Mouse (Mus musculus) MEL (cell line): ENCODE measurements around the gene Zbtb34. TPM values are rescaled to one million over a fixed set of nuclear protein-coding genes. Genes with fewer than 3 reads are reported as not detected.

Experiments
- DNase-seq: peaks from one replicate; pipeline ENCODE4 v3.0.0; 2011; ENCODE audit warnings: low read depth, low spot score
- H3K27ac ChIP-seq: 2 replicates; pipeline ENCODE4 v1.5.1; 2012; ENCODE audit warnings: low read depth, mild to moderate bottlenecking, control low read depth, low read length, moderate library complexity; ENCODE audit not compliant: control insufficient read depth
- H3K27me3 ChIP-seq, 2 experiments: fragments of 150-350 bp in 1 of 2; sonication (generic) in 1 of 2; 2 replicates each; pipeline ENCODE4 v1.6.1; 2012; ENCODE audit warnings: low read length in 2 of 2, mild to moderate bottlenecking in 2 of 2, improper control_type of control experiment in 1 of 2, moderate library complexity in 1 of 2; ENCODE audit not compliant: insufficient read depth in 2 of 2, control insufficient read depth in 1 of 2
- H3K36me3 ChIP-seq, 2 experiments: 2 replicates each; pipeline ENCODE4 v1.6.1; 2012 to 2014; ENCODE audit warnings: low read length in 2 of 2, improper control_type of control experiment in 1 of 2, inconsistent platforms in 1 of 2, mild to moderate bottlenecking in 1 of 2; ENCODE audit not compliant: insufficient read depth in 2 of 2, control insufficient read depth in 1 of 2
- H3K4me1 ChIP-seq, 2 experiments: fragments of 150-350 bp in 1 of 2; sonication (generic) in 1 of 2; 2 replicates each; pipeline ENCODE4 v1.6.1; 2012; ENCODE audit warnings: low read length in 2 of 2, improper control_type of control experiment in 1 of 2, mild to moderate bottlenecking in 1 of 2; ENCODE audit not compliant: insufficient read depth in 2 of 2, control insufficient read depth in 1 of 2
- H3K4me3 ChIP-seq, 2 experiments: fragments of 150-350 bp in 1 of 2; sonication (generic) in 1 of 2; 2 replicates each; pipeline ENCODE4 v1.5.1; 2012; ENCODE audit warnings: low read depth in 2 of 2, low read length in 2 of 2, mild to moderate bottlenecking in 2 of 2, moderate library complexity in 2 of 2, control low read depth in 1 of 2, improper control_type of control experiment in 1 of 2; ENCODE audit not compliant: control insufficient read depth in 1 of 2, insufficient read depth in 1 of 2
- H3K79me2 ChIP-seq: 2 replicates; pipeline ENCODE4 v1.6.1; 2012; ENCODE audit warnings: mild to moderate bottlenecking, low read length, moderate library complexity; ENCODE audit not compliant: control insufficient read depth, poor library complexity, insufficient read depth
- H3K9ac ChIP-seq: 2 replicates; pipeline ENCODE4 v1.6.1; 2012; ENCODE audit warnings: low read depth, mild to moderate bottlenecking, control low read depth, low read length, moderate library complexity; ENCODE audit not compliant: control insufficient read depth, poor library complexity, severe bottlenecking
- H3K9me3 ChIP-seq: fragments of 150-350 bp; sonication (generic); replicated peaks from 2 replicates; pipeline ENCODE4 v1.6.1; 2012; ENCODE audit warnings: mild to moderate bottlenecking, low read length, improper control_type of control experiment, moderate library complexity; ENCODE audit not compliant: insufficient read depth
- BHLHE40 ChIP-seq: IDR thresholded peaks from 2 replicates; pipeline ENCODE4 v1.6.1; 2012; ENCODE audit warnings: low read depth, mild to moderate bottlenecking, inconsistent platforms, low read length, improper control_type of control experiment, borderline replicate concordance
- CTCF ChIP-seq, 3 experiments: IDR thresholded peaks in 2 of 3; conservative IDR thresholded peaks in 1 of 3; 2 replicates each; pipeline ENCODE4 v1.5.1; 2011 to 2012; ENCODE audit warnings: low read length in 3 of 3, low read depth in 2 of 3, mild to moderate bottlenecking in 2 of 3, improper control_type of control experiment in 1 of 3, inconsistent platforms in 1 of 3, mixed read lengths in 1 of 3, moderate library complexity in 1 of 3; ENCODE audit not compliant: control insufficient read depth in 1 of 3, insufficient read depth in 1 of 3, poor library complexity in 1 of 3, severe bottlenecking in 1 of 3
- E2F4 ChIP-seq: IDR thresholded peaks from 2 replicates; pipeline ENCODE4 v1.6.1; 2011; ENCODE audit warnings: low read depth, low read length, improper control_type of control experiment, borderline replicate concordance
- ELF1 ChIP-seq: IDR thresholded peaks from 2 replicates; pipeline ENCODE4 v1.6.1; 2014; ENCODE audit warnings: low read depth, mild to moderate bottlenecking, inconsistent platforms, low read length, improper control_type of control experiment, moderate library complexity
- EP300 ChIP-seq, 2 experiments: IDR thresholded peaks; 2 replicates each; pipeline ENCODE4 v1.6.1; 2011; ENCODE audit warnings: improper control_type of control experiment in 2 of 2, low read length in 2 of 2, low read depth in 1 of 2, mild to moderate bottlenecking in 1 of 2
- GABPA ChIP-seq: IDR thresholded peaks from 2 replicates; pipeline ENCODE4 v1.6.1; 2012; ENCODE audit warnings: low read depth, mild to moderate bottlenecking, inconsistent platforms, low read length, improper control_type of control experiment, moderate library complexity
- HCFC1 ChIP-seq: IDR thresholded peaks from 2 replicates; pipeline ENCODE4 v1.6.1; 2012; ENCODE audit warnings: low read depth, mild to moderate bottlenecking, inconsistent platforms, low read length, improper control_type of control experiment, moderate library complexity
- JUND ChIP-seq: IDR thresholded peaks from 2 replicates; pipeline ENCODE4 v1.6.1; 2011; ENCODE audit warnings: low read depth, mild to moderate bottlenecking, improper control_type of control experiment, low read length
- MAX ChIP-seq: IDR thresholded peaks from 2 replicates; pipeline ENCODE4 v1.6.1; 2011; ENCODE audit warnings: low read length, improper control_type of control experiment
- MXI1 ChIP-seq: IDR thresholded peaks from 2 replicates; pipeline ENCODE4 v1.6.1; 2011; ENCODE audit warnings: mild to moderate bottlenecking, low read depth, low read length, improper control_type of control experiment
- NELFE ChIP-seq: IDR thresholded peaks from 2 replicates; pipeline ENCODE4 v1.6.1; 2011; ENCODE audit warnings: low read depth, low read length, improper control_type of control experiment
- POLR2A ChIP-seq, 2 experiments: IDR thresholded peaks; 2 replicates each; pipeline ENCODE4 v1.6.1; 2011 to 2012; ENCODE audit warnings: low read length in 2 of 2, mild to moderate bottlenecking in 2 of 2, control low read depth in 1 of 2, improper control_type of control experiment in 1 of 2, low read depth in 1 of 2, moderate library complexity in 1 of 2; ENCODE audit not compliant: control insufficient read depth in 1 of 2, insufficient read depth in 1 of 2, poor library complexity in 1 of 2
- POLR2AphosphoS5 ChIP-seq: IDR thresholded peaks from 2 replicates; pipeline ENCODE4 v1.6.1; 2012; ENCODE audit warnings: low read depth, borderline replicate concordance, mild to moderate bottlenecking, inconsistent platforms, low read length, moderate library complexity, mixed read lengths
- RCOR1 ChIP-seq: IDR thresholded peaks from 2 replicates; pipeline ENCODE4 v1.6.1; 2012; ENCODE audit warnings: low read depth, mild to moderate bottlenecking, inconsistent platforms, low read length, improper control_type of control experiment
- SIN3A ChIP-seq: IDR thresholded peaks from 2 replicates; pipeline ENCODE4 v1.6.1; 2012; ENCODE audit warnings: low read length, improper control_type of control experiment, inconsistent platforms
- TAL1 ChIP-seq: IDR thresholded peaks from 2 replicates; pipeline ENCODE4 v1.6.1; 2012; ENCODE audit warnings: mild to moderate bottlenecking, inconsistent platforms, low read length, moderate library complexity, mixed read lengths
- TBP ChIP-seq: IDR thresholded peaks from 2 replicates; pipeline ENCODE4 v1.8.0; 2011; ENCODE audit warnings: low read depth, low read length, improper control_type of control experiment
- TCF12 ChIP-seq: IDR thresholded peaks from 2 replicates; pipeline ENCODE4 v1.6.1; 2014; ENCODE audit warnings: low read depth, mild to moderate bottlenecking, inconsistent platforms, low read length, improper control_type of control experiment, moderate library complexity
- UBTF ChIP-seq: IDR thresholded peaks from 2 replicates; pipeline ENCODE4 v1.6.1; 2012; ENCODE audit warnings: low read depth, mild to moderate bottlenecking, inconsistent platforms, low read length, improper control_type of control experiment, moderate library complexity, borderline replicate concordance; ENCODE audit not compliant: insufficient read depth
- USF1 ChIP-seq: IDR thresholded peaks from 2 replicates; pipeline ENCODE4 v1.6.1; 2014; ENCODE audit warnings: low read depth, mild to moderate bottlenecking, inconsistent platforms, low read length, improper control_type of control experiment, moderate library complexity
- ZC3H11A ChIP-seq: IDR thresholded peaks from 2 replicates; pipeline ENCODE4 v1.6.1; 2012; ENCODE audit warnings: low read depth, mild to moderate bottlenecking, inconsistent platforms, low read length, improper control_type of control experiment
- ZMIZ1 ChIP-seq: IDR thresholded peaks from 2 replicates; pipeline ENCODE4 v1.6.1; 2012; ENCODE audit warnings: low read depth, mild to moderate bottlenecking, inconsistent platforms, low read length, improper control_type of control experiment, moderate library complexity
- polyA plus RNA-seq, 2 experiments: library from polyadenylated mRNA; stranded (reverse) in 1 of 2; unstranded in 1 of 2; fragments of >175 nt in 1 of 2; fragments of >200 nt in 1 of 2; gene quantifications; 2 replicates each; pipeline versions ENCODE4 v1.2.1 to v1.2.4; 2012; ENCODE audit warnings: low replicate concordance in 2 of 2, low read depth in 1 of 2; ENCODE audit not compliant: insufficient read length in 2 of 2, insufficient read depth in 1 of 2, missing spikeins in 1 of 2
- total RNA-seq: library from RNA; depleted of rRNA; stranded (reverse); fragments of 300-350 nt; gene quantifications from 2 replicates; pipeline ENCODE4 v1.2.3, GENCODE M21; 2012

Zbtb34 gene
- total and polyA plus RNA-seq, 3 experiments: 9.6 to 10.1 TPM; not detected in 1

DNA sequence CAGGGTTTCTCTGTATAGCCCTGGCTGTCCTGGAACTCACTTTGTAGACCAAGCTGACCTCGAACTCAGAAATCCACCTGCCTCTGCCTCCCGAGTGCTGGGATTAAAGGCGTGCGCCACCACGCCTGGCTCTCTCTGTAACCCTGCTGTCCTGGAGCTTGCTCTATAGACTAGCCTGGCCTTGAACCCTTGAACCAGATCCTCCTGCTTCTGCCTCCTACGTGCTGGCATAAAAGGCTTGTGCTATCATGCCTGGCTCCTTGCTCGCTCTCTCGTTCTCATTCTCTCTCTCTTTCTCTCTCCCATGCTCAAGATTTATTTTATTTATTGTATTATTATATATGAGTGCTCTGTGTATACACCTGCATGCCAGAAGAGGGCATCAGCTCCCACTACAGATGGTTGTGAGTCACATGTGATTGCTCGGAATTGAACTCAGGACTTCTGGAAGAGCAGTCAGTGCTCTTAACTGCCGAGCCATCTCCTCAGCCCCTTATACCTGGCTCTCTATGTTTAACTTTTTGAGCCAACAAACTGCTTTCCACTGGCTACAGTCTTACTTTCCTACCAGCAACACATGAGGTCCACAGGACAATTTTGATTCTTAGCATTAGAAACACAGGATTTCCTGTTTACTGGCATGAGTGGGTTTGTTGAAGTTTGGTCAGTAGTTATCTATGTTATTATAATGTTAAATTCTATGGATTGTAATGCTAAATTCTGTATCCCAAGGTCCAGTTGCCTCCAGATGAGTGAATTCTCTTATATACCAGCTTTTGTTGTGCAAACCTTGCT is 47.0 kb upstream of the Zbtb34 start:
- no peaks in the 10 kb centered on the region for H3K79me2 ChIP-seq
- H3K4me3 ChIP-seq: no peak overlapping the region
- no peak overlapping the region for H3K27ac ChIP-seq
- no peak for DNase-seq
- H3K9ac ChIP-seq: no peak overlapping the region
- H3K4me1 ChIP-seq: no peaks in the 10 kb centered on the region
- H3K36me3 ChIP-seq: no peaks in the 10 kb centered on the region
- no peaks in the 10 kb centered on the region for H3K9me3 ChIP-seq
- TF ChIP-seq CTCF (IDR thresholded peaks at IDR 0.05 in 2 of 3, conservative IDR thresholded peaks at IDR 0.05 in 1 of 3; ENCODE audit: control insufficient read depth in 1 of 3, insufficient read depth in 1 of 3, low read depth in 2 of 3, low read length in 3 of 3, poor library complexity in 1 of 3, severe bottlenecking in 1 of 3) (0 out of 6 replicates have a peak, but pooled peaks of 2 of the 3 experiments have one; percentile 6 to 10), E2F4 (no peak)
- TF ChIP-seq, all 39 proteins: peak for 1
- H3K27me3 ChIP-seq: peaks cover 0 to 15% of the 10 kb centered on the region in 2 experiments; a peak in 3 of 4 replicates

DNA sequence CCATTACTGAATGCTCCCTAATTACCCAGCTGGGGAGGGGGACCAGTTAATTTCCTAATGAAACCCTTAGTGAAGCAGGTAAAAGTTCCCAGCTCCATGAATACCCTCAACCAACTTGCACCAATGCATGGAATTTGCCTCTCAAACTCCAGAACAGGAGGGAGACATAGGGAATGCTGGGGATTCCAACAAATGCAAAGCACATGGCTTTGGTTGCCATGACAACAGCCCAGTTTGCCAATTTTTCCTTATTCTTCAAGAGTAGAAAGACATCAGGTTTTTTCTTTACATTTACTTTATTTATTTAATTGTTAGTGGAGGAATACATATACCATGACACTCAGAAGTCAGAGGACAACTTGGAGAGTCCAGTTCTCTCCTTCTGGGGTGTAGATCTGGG is 44.8 kb upstream of the Zbtb34 start:
- DNase-seq: no peak
- H3K9me3 ChIP-seq: no peaks in the 10 kb centered on the region
- H3K36me3 ChIP-seq: no peaks in the 10 kb centered on the region
- peaks cover 0 to 8% of the 10 kb centered on the region in 2 experiments; a peak in 3 of 4 replicates for H3K27me3 ChIP-seq
- H3K79me2 ChIP-seq: no peaks in the 10 kb centered on the region
- no peak overlapping the region for H3K9ac ChIP-seq
- no peak for TF ChIP-seq ZMIZ1
- 0 out of 2 replicates have a peak, but pooled peaks have one; percentile 15 for TF ChIP-seq MAX
- TF ChIP-seq GABPA: no peak
- TF ChIP-seq, all 39 proteins: peak for 1
- Histone ChIP-seq H3K4me1 (no peaks in the 10 kb centered on the region), H3K27ac (no peak overlapping the region), H3K4me3 (no peak overlapping the region)

DNA sequence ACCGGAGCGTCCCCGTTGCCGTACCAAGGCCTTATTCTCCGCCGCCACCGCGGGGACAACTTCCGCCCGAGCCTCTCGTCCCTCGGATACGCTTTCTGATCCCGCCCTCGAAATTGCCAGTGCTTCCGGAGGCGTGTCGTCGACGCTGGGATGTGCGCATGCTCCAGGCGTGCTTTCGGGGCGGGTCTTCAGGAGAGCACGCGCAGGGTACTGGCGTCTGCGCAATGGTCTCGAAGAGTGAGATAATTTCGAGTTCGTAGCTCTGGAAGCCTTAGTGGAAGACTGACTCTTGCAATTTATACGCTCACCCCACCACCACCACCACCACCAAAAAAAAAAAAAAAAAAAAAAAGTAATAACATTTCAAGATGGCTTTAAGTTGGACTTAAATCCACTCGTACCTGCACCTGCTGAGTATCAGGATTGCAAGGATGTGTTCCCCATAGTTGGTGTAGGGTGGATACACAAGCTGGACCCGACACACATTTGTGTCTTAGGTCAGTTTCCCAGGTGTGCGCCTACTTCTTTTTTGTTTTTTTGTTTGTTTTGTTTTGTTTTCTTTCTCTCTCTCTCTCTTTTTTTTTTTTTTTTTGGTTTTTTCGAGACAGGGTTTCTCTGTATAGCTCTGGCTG is 37.5 kb upstream of the Zbtb34 start, which contains the start of gene Zbtb43:
Gene Zbtb43 (minus strand): TSS at position 94 of the 632 bp plus-strand sequence.
- H3K79me2 ChIP-seq: peaks cover 34% of the 10 kb centered on the region
- DNase-seq: peak; percentile 98
- peaks cover 0 to 6% of the 10 kb centered on the region in 2 experiments; a peak in 1 of 4 replicates for H3K4me1 ChIP-seq
- H3K9ac ChIP-seq: peak within 1 kb of the TSS; percentile 90
- H3K4me3 ChIP-seq: peak within 1 kb of the TSS; percentile 79 to 94
- H3K36me3 ChIP-seq: peaks cover 0 to 13% of the 10 kb centered on the region in 2 experiments
- peak within 1 kb of the TSS; percentile 44 for H3K27ac ChIP-seq
- H3K27me3 ChIP-seq: peaks cover 0 to 1% of the 10 kb centered on the region in 2 experiments; a peak in 2 of 4 replicates
- H3K9me3 ChIP-seq: no peaks in the 10 kb centered on the region
- TF ChIP-seq JUND (no peak), POLR2AphosphoS5 (no peak), TAL1 (no peak), TCF12 (peak; percentile 44), MXI1 (peak; percentile 65; the same call in 1 of the 2 replicates), E2F4 (no peak), NELFE (peak; percentile 83), EP300 (IDR thresholded peaks at IDR 0.05; ENCODE audit: low read depth in 1 of 2, low read length in 2 of 2) (no peak), BHLHE40 (no peak), POLR2A (IDR thresholded peaks at IDR 0.05; ENCODE audit: control insufficient read depth in 1 of 2, insufficient read depth in 1 of 2, low read depth in 1 of 2, low read length in 2 of 2, poor library complexity in 1 of 2) (peak in 1 of 2 experiments; percentile 88; a peak in 2 of 4 replicates), USF1 (peak; percentile 43; the same call in 1 of the 2 replicates), ZC3H11A (no peak), HCFC1 (peak; percentile 94), TBP (peak; percentile 78; the same call in 1 of the 2 replicates), SIN3A (peak; percentile 86; the same call in 1 of the 2 replicates), CTCF (IDR thresholded peaks at IDR 0.05 in 2 of 3, conservative IDR thresholded peaks at IDR 0.05 in 1 of 3; ENCODE audit: control insufficient read depth in 1 of 3, insufficient read depth in 1 of 3, low read depth in 2 of 3, low read length in 3 of 3, poor library complexity in 1 of 3, severe bottlenecking in 1 of 3) (no peak), RCOR1 (no peak), UBTF (no peak), ELF1 (peak; percentile 91)
